ENCODE assay signal across 10 mouse cellular contexts in the genomic region with DNA sequence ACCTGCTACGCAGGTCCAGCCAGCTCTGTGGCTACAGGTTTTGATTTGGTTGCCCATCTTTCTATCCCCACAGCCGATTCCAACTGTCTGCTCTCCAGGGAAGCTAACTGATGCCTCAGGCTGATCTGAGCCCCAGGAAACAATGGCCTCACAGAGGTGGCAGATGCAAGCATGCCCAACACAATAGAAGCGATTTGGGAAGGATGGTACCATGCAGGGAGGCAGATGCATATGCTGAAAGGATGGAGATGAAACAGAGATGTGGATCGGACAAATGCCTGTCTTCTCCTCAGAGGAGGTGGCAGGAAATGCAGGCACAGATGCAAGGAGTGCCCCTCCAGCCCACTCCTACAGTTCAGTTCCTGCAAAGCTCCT. TPM values are rescaled to one million over a fixed set of nuclear protein-coding genes. Genes with fewer than 3 reads are reported as not detected.
DNase-seq lines count a peak whose midpoint lies in the region; ATAC-seq and TF ChIP-seq lines count a peak whose summit lies in the region.
"Had no signal": no experiment of that assay in that cellular context is flagged by ENCODE, and none has a peak within 500 bp of the region (broad histone marks: within the 10 kb centered on the region; RNA-seq: fewer than 3 reads in every experiment).

No protein-coding gene starts in this region.

- H3K36me3 ChIP-seq in ES-E14 (ENCODE audit: control insufficient read depth, insufficient read depth, low read length, poor library complexity, severe bottlenecking), result no peaks in the 10 kb centered on the region
- H3K36me3 ChIP-seq in forebrain, embryonic 15.5 days, result no peaks in the 10 kb centered on the region
- no peaks in the 10 kb centered on the region for H3K36me3 ChIP-seq in midbrain, embryonic 16.5 days (ENCODE audit: control insufficient read depth, insufficient read depth, low read length)
- H3K36me3 ChIP-seq in liver, embryonic 12.5 days, result no peaks in the 10 kb centered on the region
- no peaks in the 10 kb centered on the region for H3K36me3 ChIP-seq in kidney, adult 2 months (ENCODE audit: control insufficient read depth, insufficient read depth, low read length)

- peak; percentile 54 for DNase-seq in cerebellum, adult 9-11 months
- DNase-seq in cerebellum, postnatal 14 days, result no peak
- peak; percentile 50 for DNase-seq in ES-E14 (ENCODE audit: low read depth, low spot score)
- no peak for DNase-seq in kidney, postnatal 25 days
- DNase-seq in kidney, adult 2 months, result no peak

- H3K27ac ChIP-seq in ES-E14 (ENCODE audit: insufficient read depth, low read depth, low read length, poor library complexity, severe bottlenecking), result peak overlapping the region; percentile 56
- peak overlapping the region; percentile 79 for H3K27ac ChIP-seq in forebrain, embryonic 15.5 days (replicated peaks)
- H3K27ac ChIP-seq in midbrain, embryonic 16.5 days (ENCODE audit: low read length), result peak overlapping the region; percentile 91
- H3K27ac ChIP-seq in liver, embryonic 12.5 days, result no peak overlapping the region
- H3K27ac ChIP-seq in kidney, adult 2 months (ENCODE audit: insufficient read depth, low read depth, low read length), result no peak overlapping the region

- 5% methylated on average over 4 of the region's 4 CpGs for WGBS in forebrain, embryonic 15.5 days
- 4% methylated on average over 4 of the region's 4 CpGs for WGBS in midbrain, embryonic 16.5 days
- 31% methylated on average over 4 of the region's 4 CpGs for WGBS in liver, embryonic 12.5 days (ENCODE audit: insufficient replicate concordance)
- 33% methylated on average over 4 of the region's 4 CpGs for WGBS in kidney, adult 2 months

- H3K9ac ChIP-seq in ES-E14 (ENCODE audit: insufficient read depth, low read depth, low read length, poor library complexity, severe bottlenecking), result no peak overlapping the region
- H3K9ac ChIP-seq in forebrain, embryonic 15.5 days (replicated peaks), result peak overlapping the region; percentile 27; the same call in 1 of the 2 replicates
- H3K9ac ChIP-seq in midbrain, embryonic 16.5 days (ENCODE audit: low read depth, low read length), result peak overlapping the region; percentile 50
- H3K9ac ChIP-seq in liver, embryonic 12.5 days, result no peak overlapping the region

- H3K4me1 ChIP-seq in ES-E14 (ENCODE audit: control insufficient read depth in 2 of 2, insufficient read depth in 2 of 2, low read length in 2 of 2, poor library complexity in 1 of 2), result peaks cover 3 to 31% of the 10 kb centered on the region in 2 experiments; a peak in 2 of 4 replicates
- H3K4me1 ChIP-seq in forebrain, embryonic 15.5 days, result peaks cover 45% of the 10 kb centered on the region
- peaks cover 29% of the 10 kb centered on the region for H3K4me1 ChIP-seq in midbrain, embryonic 16.5 days (ENCODE audit: control insufficient read depth, insufficient read depth, low read length)
- H3K4me1 ChIP-seq in liver, embryonic 12.5 days, result peaks cover 9% of the 10 kb centered on the region; the same call in 1 of the 2 replicates
- no peaks in the 10 kb centered on the region for H3K4me1 ChIP-seq in kidney, adult 2 months (ENCODE audit: control insufficient read depth, insufficient read depth, low read length)

- no peak for TF ChIP-seq POLR2A in kidney, adult 2 months (IDR thresholded peaks at IDR 0.05; ENCODE audit: low read depth, low read length)

- no peak overlapping the region; a peak in 1 of 4 replicates for H3K4me3 ChIP-seq in ES-E14 (ENCODE audit: insufficient read depth in 1 of 2, low read depth in 1 of 2, low read length in 2 of 2, poor library complexity in 1 of 2, severe bottlenecking in 1 of 2)
- H3K4me3 ChIP-seq in forebrain, embryonic 15.5 days, result peak overlapping the region; percentile 22; the same call in 1 of the 2 replicates
- 0 out of 2 replicates have a peak overlapping the region, but pooled peaks have one; percentile 4 for H3K4me3 ChIP-seq in midbrain, embryonic 16.5 days (ENCODE audit: low read depth, low read length)
- no peak overlapping the region for H3K4me3 ChIP-seq in liver, embryonic 12.5 days
- H3K4me3 ChIP-seq in kidney, adult 2 months (ENCODE audit: insufficient read depth, low read depth, low read length), result no peak overlapping the region

- peak; percentile 21; the same call in 1 of the 2 replicates for ATAC-seq in forebrain, embryonic 15.5 days (replicated peaks)
- ATAC-seq in midbrain, embryonic 16.5 days, result peak; percentile 21
- ATAC-seq in liver, embryonic 12.5 days, result no peak

- H3K4me2 ChIP-seq in forebrain, embryonic 15.5 days (replicated peaks), result peak overlapping the region; percentile 39; the same call in 1 of the 2 replicates
- peak overlapping the region; percentile 43 for H3K4me2 ChIP-seq in midbrain, embryonic 16.5 days (ENCODE audit: low read length)
- no peak overlapping the region for H3K4me2 ChIP-seq in liver, embryonic 12.5 days

- no peak for TF ChIP-seq CTCF in kidney, adult 2 months (conservative IDR thresholded peaks at IDR 0.05; ENCODE audit: insufficient read depth, insufficient read length, low read depth, low read length)

- no peaks in the 10 kb centered on the region for H3K27me3 ChIP-seq in forebrain, embryonic 15.5 days
- no peaks in the 10 kb centered on the region for H3K27me3 ChIP-seq in midbrain, embryonic 16.5 days (ENCODE audit: control insufficient read depth, insufficient read depth, low read depth, low read length)
- peaks cover 42% of the 10 kb centered on the region for H3K27me3 ChIP-seq in liver, embryonic 12.5 days (replicated peaks)
- H3K27me3 ChIP-seq in kidney, adult 2 months (replicated peaks; ENCODE audit: control insufficient read depth, insufficient read depth, low read length), result no peaks in the 10 kb centered on the region

- H3K9me3 ChIP-seq in ES-E14 (ENCODE audit: control insufficient read depth, insufficient read depth, low read depth, low read length), result no peaks in the 10 kb centered on the region
- H3K9me3 ChIP-seq in forebrain, embryonic 15.5 days, result no peaks in the 10 kb centered on the region
- H3K9me3 ChIP-seq in midbrain, embryonic 16.5 days (replicated peaks; ENCODE audit: control insufficient read depth, low read length, poor library complexity, severe bottlenecking), result no peaks in the 10 kb centered on the region
- H3K9me3 ChIP-seq in liver, embryonic 12.5 days (replicated peaks), result no peaks in the 10 kb centered on the region

- in situ Hi-C loops in ES-E14 (cut with MboI; ENCODE audit: low sequenced_read_pairs in 2 of 2, unreplicated experiment in 2 of 2), result no loop called here

TF ChIP-seq in ES-E14, 5 proteins besides CTCF, POLR2A, EP300 and RAD21:
- TF ChIP-seq CHD2 (IDR thresholded peaks at IDR 0.05; ENCODE audit: low read depth, low read length), result no peak
- TF ChIP-seq MAFK (IDR thresholded peaks at IDR 0.05; ENCODE audit: insufficient read depth, low read depth, low read length), result no peak
- no peak for TF ChIP-seq ZNF384 (IDR thresholded peaks at IDR 0.05; ENCODE audit: low read depth, low read length)
- TF ChIP-seq ZC3H11A (IDR thresholded peaks at IDR 0.05; ENCODE audit: borderline replicate concordance, low read depth, low read length), result no peak
- no peak for TF ChIP-seq HCFC1 (IDR thresholded peaks at IDR 0.05; ENCODE audit: borderline replicate concordance, insufficient read depth, low read length)

RNA-seq across cellular contexts. Expression of a gene that starts 4.5 kb away (rescaled TPM):
- total RNA-seq in ES-E14 (2012; rRNA removed), result 0.18 and 0.90 TPM in 2 replicates
- 0.18 and 0.24 TPM in 2 replicates for polyA plus RNA-seq in forebrain, embryonic 15.5 days (2015; fragmentation: Nextera tagmentation; extraction: Ambion mirVana)
- 0.21 and 0.29 TPM in 2 replicates for polyA plus RNA-seq in midbrain, embryonic 16.5 days (2015; fragmentation: Nextera tagmentation; extraction: Ambion mirVana)
- 0.01 and 0.02 TPM in 2 replicates for polyA plus RNA-seq in liver, embryonic 12.5 days (2016; fragmentation: Nextera tagmentation; extraction: Ambion mirVana)
- polyA plus RNA-seq in kidney, adult 2 months (2012; rRNA removed), result 0.02 and 0.12 TPM in 2 replicates
- total RNA-seq: hematopoietic stem cell, adult 5-6 weeks had no signal
- polyA plus RNA-seq: liver, adult 2 months had no signal

RNA-seq across cellular contexts. Expression of a gene that starts 16.5 kb away (rescaled TPM):
- 9.4 and 13.9 TPM in 2 replicates for total RNA-seq in ES-E14 (2012; rRNA removed)
- polyA plus RNA-seq in forebrain, embryonic 15.5 days (2015; fragmentation: Nextera tagmentation; extraction: Ambion mirVana), result 144 and 151 TPM in 2 replicates
- polyA plus RNA-seq in midbrain, embryonic 16.5 days (2015; fragmentation: Nextera tagmentation; extraction: Ambion mirVana), result 182 and 188 TPM in 2 replicates
- 8.1 and 8.6 TPM in 2 replicates for polyA plus RNA-seq in liver, embryonic 12.5 days (2016; fragmentation: Nextera tagmentation; extraction: Ambion mirVana)
- 9.3 and 13.1 TPM in 2 replicates for polyA plus RNA-seq in kidney, adult 2 months (2012; rRNA removed)

RNA-seq across cellular contexts. Expression of a gene that starts 53.1 kb away (rescaled TPM):
- total RNA-seq in ES-E14 (2012; rRNA removed), result 6.8 and 8.0 TPM in 2 replicates
- polyA plus RNA-seq in forebrain, embryonic 15.5 days (2015; fragmentation: Nextera tagmentation; extraction: Ambion mirVana), result 33.0 and 33.5 TPM in 2 replicates
- 24.7 and 27.2 TPM in 2 replicates for polyA plus RNA-seq in midbrain, embryonic 16.5 days (2015; fragmentation: Nextera tagmentation; extraction: Ambion mirVana)
- polyA plus RNA-seq in liver, embryonic 12.5 days (2016; fragmentation: Nextera tagmentation; extraction: Ambion mirVana), result 16.1 and 17.0 TPM in 2 replicates
- 26.9 and 28.8 TPM in 2 replicates for polyA plus RNA-seq in kidney, adult 2 months (2012; rRNA removed)

Comparison
In these comparisons a context has a peak if more than half of its experiments do, and no peak if none do; other contexts are left out.
1. DNase-seq: peak in cerebellum, adult 9-11 months (single experiment) and ES-E14 (single experiment); none in cerebellum, postnatal 14 days (0 of 2), kidney, postnatal 25 days (0 of 2) and kidney, adult 2 months (single experiment).
2. H3K27ac ChIP-seq: peak in ES-E14 (single experiment), forebrain, embryonic 15.5 days (single experiment) and midbrain, embryonic 16.5 days (single experiment); none in liver, embryonic 12.5 days (single experiment) and kidney, adult 2 months (single experiment).
3. H3K4me3 ChIP-seq: peak in forebrain, embryonic 15.5 days (single experiment) and midbrain, embryonic 16.5 days (single experiment); none in ES-E14 (0 of 2), liver, embryonic 12.5 days (single experiment) and kidney, adult 2 months (single experiment).
4. H3K9ac ChIP-seq: peak in forebrain, embryonic 15.5 days (single experiment) and midbrain, embryonic 16.5 days (single experiment); none in ES-E14 (single experiment) and liver, embryonic 12.5 days (single experiment).
5. RNA of a gene that starts 16.5 kb away (polyA plus RNA-seq): 182 to 188 TPM in midbrain, embryonic 16.5 days and 144 to 151 TPM in forebrain, embryonic 15.5 days; 9.3 to 13.1 TPM in kidney, adult 2 months and 8.1 to 8.6 TPM in liver, embryonic 12.5 days; every median in the first group is over 10 times any median in the second.